In genomic region chr5:138979840-138980239, GRCm38 (mm10) we compare ENCODE assay signal across 12 mouse cellular contexts. TPM values are rescaled to one million over a fixed set of nuclear protein-coding genes. Genes with fewer than 3 reads are reported as not detected.
DNase-seq lines count a peak whose midpoint lies in the region; ATAC-seq and TF ChIP-seq lines count a peak whose summit lies in the region.
"Had no signal": no experiment of that assay in that cellular context is flagged by ENCODE, and none has a peak within 500 bp of the region (broad histone marks: within the 10 kb centered on the region; RNA-seq: fewer than 3 reads in every experiment).

No protein-coding gene starts in this region.

- intact Hi-C loops in heart, postnatal 25 days (cut with DNase I), result no loop called here

- H3K36me3 ChIP-seq in liver, adult 2 months (ENCODE audit: control insufficient read depth, insufficient read depth, low read length), result peaks cover 6% of the 10 kb centered on the region; the same call in 1 of the 2 replicates
- H3K36me3 ChIP-seq in liver, embryonic 11.5 days (ENCODE audit: control insufficient read depth, insufficient read depth, low read length), result peaks cover 2% of the 10 kb centered on the region; the same call in 1 of the 2 replicates

- H3K79me2 ChIP-seq in liver, adult 2 months (ENCODE audit: control insufficient read depth, insufficient read depth, low read length), result no peaks in the 10 kb centered on the region

- WGBS in liver, adult 2 months, result 23% methylated on average over 8 of the region's 8 CpGs
- 69% methylated on average over 8 of the region's 8 CpGs for WGBS in liver, embryonic 11.5 days
- 84% methylated on average over 8 of the region's 8 CpGs for WGBS in bone marrow, adult 2 months

- no peak for ATAC-seq in liver, embryonic 11.5 days (replicated peaks; ENCODE audit: low FRiP score)
- ATAC-seq: midbrain, embryonic 13.5 days had no signal

- peak overlapping the region; percentile 25; the same call in 1 of the 2 replicates for H3K9ac ChIP-seq in liver, adult 2 months (ENCODE audit: low read depth, low read length)
- H3K9ac ChIP-seq in liver, embryonic 11.5 days (ENCODE audit: low read depth, low read length), result no peak overlapping the region
- H3K9ac ChIP-seq: midbrain, embryonic 13.5 days had no signal

- peak; percentile 92 for DNase-seq in heart, adult 11 months
- no peak for DNase-seq in heart, postnatal 25 days (ENCODE audit: low spot score)
- DNase-seq in liver, adult 2 months (ENCODE audit: extremely low read depth, low read depth, low spot score), result peak; percentile 40
- no peak for DNase-seq in liver, embryonic 11.5 days (ENCODE audit: low spot score)
- DNase-seq in kidney, postnatal 4 days, result peak; percentile 25 to 56
- DNase-seq in ovary, postnatal 10 days (ENCODE audit: low spot score), result no peak
- no peak for DNase-seq in embryo, embryonic 11 days
- DNase-seq: retina, postnatal 1 day had no signal

- no peak for TF ChIP-seq CTCF in liver, adult 2 months (IDR thresholded peaks at IDR 0.05; ENCODE audit: low read depth, low read length)
- no peak for TF ChIP-seq CTCF in bone marrow, adult 2 months (IDR thresholded peaks at IDR 0.05; ENCODE audit: control insufficient read depth, insufficient read depth, low read length)

- H3K9me3 ChIP-seq in liver, embryonic 11.5 days (ENCODE audit: control insufficient read depth, low read length), result no peaks in the 10 kb centered on the region
- H3K9me3 ChIP-seq: midbrain, embryonic 13.5 days had no signal

- peaks cover 18% of the 10 kb centered on the region for H3K4me1 ChIP-seq in liver, adult 2 months (ENCODE audit: control insufficient read depth, insufficient read depth, low read length)
- H3K4me1 ChIP-seq in liver, embryonic 11.5 days (replicated peaks; ENCODE audit: control insufficient read depth, insufficient read depth, low read length), result no peaks in the 10 kb centered on the region
- no peaks in the 10 kb centered on the region for H3K4me1 ChIP-seq in bone marrow, adult 2 months (ENCODE audit: control insufficient read depth, insufficient read depth, low read length)
- H3K4me1 ChIP-seq: midbrain, embryonic 13.5 days had no signal

- H3K4me2 ChIP-seq in liver, embryonic 11.5 days, result no peak overlapping the region
- H3K4me2 ChIP-seq: midbrain, embryonic 13.5 days had no signal

- 0 out of 2 replicates have a peak, but pooled peaks have one; percentile 7 for TF ChIP-seq POLR2A in liver, adult 2 months (IDR thresholded peaks at IDR 0.05; ENCODE audit: extremely low read depth, insufficient read depth, low read length)
- 0 out of 2 replicates have a peak, but pooled peaks have one; percentile 8 for TF ChIP-seq POLR2A in bone marrow, adult 2 months (IDR thresholded peaks at IDR 0.05; ENCODE audit: borderline replicate concordance, control insufficient read depth, low read depth, low read length)

- H3K4me3 ChIP-seq in liver, adult 2 months (ENCODE audit: insufficient read depth, low read depth, low read length), result no peak overlapping the region
- no peak overlapping the region for H3K4me3 ChIP-seq in liver, embryonic 11.5 days (ENCODE audit: low read depth, low read length)
- no peak overlapping the region for H3K4me3 ChIP-seq in bone marrow, adult 2 months (replicated peaks; ENCODE audit: control insufficient read depth, low read depth, low read length)
- H3K4me3 ChIP-seq: left cerebral cortex, adult 2 months; midbrain, embryonic 13.5 days had no signal

- peak overlapping the region; percentile 23; the same call in 1 of the 2 replicates for H3K27ac ChIP-seq in liver, adult 2 months (replicated peaks; ENCODE audit: insufficient read depth, low read depth, low read length)
- no peak overlapping the region for H3K27ac ChIP-seq in liver, embryonic 11.5 days (ENCODE audit: low read depth, low read length)
- H3K27ac ChIP-seq in bone marrow, adult 2 months (ENCODE audit: control insufficient read depth, insufficient read depth, low read depth, low read length, poor library complexity), result no peak overlapping the region
- H3K27ac ChIP-seq: left cerebral cortex, adult 2 months; midbrain, embryonic 13.5 days had no signal

- no peaks in the 10 kb centered on the region for H3K27me3 ChIP-seq in liver, adult 2 months (ENCODE audit: control insufficient read depth, insufficient read depth, low read length)
- no peaks in the 10 kb centered on the region for H3K27me3 ChIP-seq in liver, embryonic 11.5 days (replicated peaks; ENCODE audit: control insufficient read depth, insufficient read depth, low read length)
- H3K27me3 ChIP-seq: midbrain, embryonic 13.5 days had no signal

RNA-seq across cellular contexts. Expression of gene Pdgfa, which starts 17.3 kb away (rescaled TPM):
- 10 to 100 TPM; 23.3 to 27.2 TPM for total RNA-seq in heart, postnatal 25 days (2021)
- total RNA-seq in liver, adult 2 months (2014; rRNA removed), result 2.8 and 3.2 TPM in 2 replicates
- polyA plus RNA-seq in liver, adult 2 months (2012; rRNA removed), result 1.8 and 3.4 TPM in 2 replicates
- 3.4 and 5.0 TPM in 2 replicates for polyA plus RNA-seq in liver, embryonic 11.5 days (2014; fragmentation: Nextera tagmentation; extraction: Ambion mirVana)
- polyA plus RNA-seq in bone marrow, adult 2 months (2011; ENCODE audit: insufficient read depth, insufficient read length, low replicate concordance, missing spikeins), result 5.6 and 6.8 TPM in 2 replicates
- total RNA-seq: MEL had no signal

Comparison
In these comparisons a context has a peak if more than half of its experiments do, and no peak if none do; other contexts are left out.
1. DNase-seq: peak in heart, adult 11 months (single experiment), liver, adult 2 months (single experiment) and kidney, postnatal 4 days (2 of 2); none in heart, postnatal 25 days (single experiment), liver, embryonic 11.5 days (single experiment), ovary, postnatal 10 days (single experiment) and embryo, embryonic 11 days (single experiment).